Mouse (Mus musculus) adrenal gland, adult 2 months (tissue): ENCODE results near the gene Plg. TPM values are rescaled to one million over a fixed set of nuclear protein-coding genes. Genes with fewer than 3 reads are reported as not detected.

Experiments
- DNase-seq: peaks from one replicate; pipeline ENCODE4 v3.0.0; 2021
- polyA plus RNA-seq: library from polyadenylated mRNA; depleted of rRNA; stranded (reverse); fragments of >200 nt; gene quantifications from 2 replicates; pipeline ENCODE4 v1.2.3, GENCODE M21; 2012; rRNA removed
- total RNA-seq, 2 experiments: library from RNA; stranded (reverse); gene quantifications; 2 replicates each; pipeline ENCODE4 v1.2.3; 2021

The Plg gene
- total and polyA plus RNA-seq, 3 experiments, result 0.14 to 5.4 (median 0.33) TPM

DNA sequence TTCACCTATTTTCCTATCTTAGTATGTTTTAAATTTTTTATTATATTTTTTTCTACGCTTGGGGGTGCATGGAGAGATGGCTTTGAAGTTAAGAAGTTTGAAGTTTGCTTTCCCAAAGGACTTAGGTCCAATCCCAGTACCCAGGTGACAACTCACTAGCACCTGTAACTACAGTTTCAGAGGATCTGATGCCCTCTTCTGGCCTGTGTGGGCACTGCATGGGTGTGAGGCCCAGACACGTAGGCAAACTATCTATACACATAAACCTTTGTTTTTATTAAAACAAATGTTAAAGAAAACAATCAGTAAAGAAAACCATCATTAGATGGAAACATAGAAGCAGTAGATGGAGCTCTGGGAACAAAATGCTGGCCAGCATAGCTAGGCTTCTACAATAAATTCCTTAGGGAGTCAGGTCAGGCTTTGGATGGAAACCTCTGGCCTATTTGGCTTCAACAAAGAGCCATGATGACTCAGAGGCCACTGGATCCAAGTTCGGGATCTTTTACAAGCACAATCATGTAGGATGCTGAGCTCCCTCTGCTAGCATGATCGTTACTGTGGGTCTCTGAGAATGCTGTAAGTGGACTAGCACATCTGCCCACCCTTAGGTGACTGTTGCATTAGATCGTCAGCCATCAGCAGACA lies 76.9 kb downstream of the Plg start:
- peak; percentile 17 for DNase-seq

DNA sequence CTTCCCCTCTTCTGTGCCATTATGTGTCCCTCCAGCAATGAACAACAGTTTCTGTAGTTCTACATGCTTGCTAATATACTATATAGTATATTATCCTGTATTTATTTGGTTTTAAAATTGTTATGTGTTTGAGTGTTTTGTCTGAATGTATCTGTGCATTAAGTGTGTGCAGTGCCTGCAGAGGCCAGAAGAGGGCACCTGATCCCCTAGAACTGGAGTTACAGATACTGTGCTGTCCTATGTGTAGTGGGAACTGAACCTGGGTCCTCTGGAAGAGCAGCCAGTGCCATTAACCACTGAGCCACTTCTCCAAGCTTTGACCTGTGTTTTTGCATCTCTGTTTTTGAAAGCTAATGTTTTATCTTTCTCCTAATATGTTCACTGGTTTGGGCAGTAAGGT lies 82.8 kb downstream of the Plg start:
- DNase-seq, result no peak

DNA sequence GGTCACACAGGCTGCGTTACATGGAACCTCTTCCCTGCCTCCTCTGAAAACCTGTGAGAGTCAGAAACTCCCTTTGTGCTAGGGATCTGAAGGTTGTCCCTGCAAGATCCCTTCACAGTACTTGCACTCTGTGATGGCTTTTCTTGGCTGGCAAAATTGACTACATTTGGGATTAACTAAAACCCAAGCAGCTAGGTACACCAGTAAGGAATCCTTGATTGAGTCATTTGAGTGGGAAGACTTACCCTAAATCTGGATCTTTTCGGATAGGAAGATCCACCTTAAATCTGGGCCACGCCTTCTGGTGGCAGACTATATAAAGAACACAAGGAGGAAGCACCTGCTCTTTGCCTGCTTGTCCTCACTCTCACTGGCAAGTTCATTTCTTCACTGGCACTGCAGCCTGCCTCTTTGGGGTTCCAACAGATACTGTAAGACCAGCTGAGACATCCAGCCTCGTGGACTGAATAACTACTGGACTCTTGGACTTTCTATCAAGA lies 88.1 kb downstream of the Plg start:
- DNase-seq, result no peak

DNA sequence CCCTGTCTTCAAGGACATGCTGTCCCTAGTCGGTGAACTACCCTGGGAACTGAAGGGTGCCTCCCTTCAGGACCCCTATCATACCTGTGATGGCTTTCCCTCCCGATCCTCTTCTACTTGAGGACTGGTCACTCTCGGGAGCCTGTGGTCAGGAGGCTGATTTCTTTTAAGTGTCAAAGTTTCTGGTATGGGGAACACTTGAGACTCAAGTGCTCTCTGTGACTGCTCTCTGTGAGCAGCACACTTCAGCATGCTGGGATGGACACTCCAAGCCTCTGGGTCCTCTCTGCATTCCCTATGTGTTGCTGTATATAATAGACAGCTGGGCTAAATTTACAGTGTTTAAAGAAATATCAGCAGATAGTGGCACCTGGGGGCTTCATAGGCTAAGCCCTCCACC lies 89.2 kb downstream of the Plg start:
- DNase-seq, result no peak

DNA sequence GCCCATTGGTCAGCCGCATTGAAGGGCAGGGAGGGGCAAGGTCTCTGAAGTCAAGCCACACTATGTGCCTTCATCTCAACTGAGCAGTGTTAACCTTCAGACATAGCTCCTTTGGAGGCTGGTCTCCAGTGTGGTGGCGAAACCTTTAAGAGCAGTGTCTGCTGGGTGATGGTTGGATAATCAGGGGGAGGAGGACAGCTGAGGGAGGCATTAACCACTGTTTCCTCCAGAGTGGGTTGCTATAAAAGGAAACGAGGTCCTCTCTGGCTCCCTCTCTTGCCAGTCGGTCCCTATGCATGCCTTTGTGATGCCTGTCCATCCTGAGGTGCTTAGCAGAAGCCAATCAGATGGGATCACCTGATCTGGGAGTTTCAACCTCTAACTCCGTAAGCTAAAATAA lies 90.3 kb downstream of the Plg start:
- no peak for DNase-seq

Other genes starting within 250 kb of the Plg start
- 10 to 100 TPM; 24.6 to 30.7 TPM for gene Map3k4, start 59.8 kb upstream of the Plg start, total RNA-seq
- gene Map3k4, start 59.8 kb upstream of the Plg start, polyA plus RNA-seq, result 51.3 and 52.1 TPM in 2 replicates
- 10 to 100 TPM in 1 of 2 experiments, 1 to 10 TPM in 1; 5.7 to 12.0 TPM for gene Slc22a3, start 129.1 kb downstream of the Plg start, total RNA-seq
- gene Slc22a3, start 129.1 kb downstream of the Plg start, polyA plus RNA-seq, result 5.7 and 9.7 TPM in 2 replicates
- gene Slc22a2, start 205.5 kb downstream of the Plg start, total RNA-seq, result not detected
- gene Slc22a2, start 205.5 kb downstream of the Plg start, polyA plus RNA-seq, result 0.04 and 0.12 TPM in 2 replicates